Mouse (Mus musculus): ENCODE results near the gene Gm36210. TPM values are rescaled to one million over a fixed set of nuclear protein-coding genes. Genes with fewer than 3 reads are reported as not detected.
"Not testable (repeated sequence)": the region's sequence is repeated elsewhere in the genome, so short reads cannot be mapped to it uniquely, and the experiment has no call there.

Gene Gm36210
- polyA plus RNA-seq, 1 experiment = not detected

DNA sequence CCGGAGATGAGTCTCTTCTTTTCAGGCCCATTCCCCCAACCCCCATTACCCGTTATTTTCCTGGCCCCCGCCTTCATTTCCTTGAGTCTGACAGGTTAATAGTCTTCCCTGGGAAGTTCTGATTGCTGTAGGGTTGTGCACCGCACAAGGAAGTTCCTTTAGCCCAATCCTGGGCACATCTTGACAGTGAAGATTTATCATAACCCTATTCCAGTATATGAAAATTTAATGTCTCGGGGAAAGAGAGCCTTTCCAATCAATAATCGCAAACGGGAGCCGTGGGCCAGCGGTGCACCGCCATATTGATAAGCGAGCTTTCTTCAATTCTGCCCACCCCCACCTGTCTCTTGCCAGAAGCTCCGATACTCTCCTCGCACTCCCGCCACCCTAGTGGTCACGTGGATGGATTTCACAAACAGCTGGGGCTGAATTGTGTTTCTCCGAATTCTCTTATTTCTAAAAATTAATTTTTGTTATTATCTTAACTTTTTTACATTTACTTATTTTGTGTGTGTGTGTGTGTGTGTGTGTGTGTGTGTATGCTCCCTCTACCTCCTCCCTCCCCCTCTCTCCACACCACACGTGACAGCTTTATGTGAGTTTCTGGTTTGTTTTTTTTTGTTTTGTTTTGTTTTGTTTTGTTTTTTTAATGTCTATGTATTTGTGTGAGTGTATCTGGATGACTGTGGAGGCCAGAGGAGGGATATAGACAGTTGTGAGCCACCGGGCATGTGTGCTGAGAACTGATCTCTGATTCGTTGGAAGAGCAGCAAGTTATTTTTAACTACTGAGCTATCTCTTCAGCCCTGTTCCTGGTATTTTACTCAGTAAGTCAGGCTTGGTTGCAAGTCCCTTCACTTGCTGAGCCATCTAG is 6.4 kb downstream of the Gm36210 start:
- H3K4me3 ChIP-seq (ENCODE audit: insufficient read depth, low read length) = no peak overlapping the region
- TF ChIP-seq POLR2A (IDR thresholded peaks at IDR 0.05; ENCODE audit: low read depth, low read length) = no peak
- TF ChIP-seq CTCF (IDR thresholded peaks at IDR 0.05; ENCODE audit: borderline replicate concordance, insufficient read depth, low read length) = no peak

DNA sequence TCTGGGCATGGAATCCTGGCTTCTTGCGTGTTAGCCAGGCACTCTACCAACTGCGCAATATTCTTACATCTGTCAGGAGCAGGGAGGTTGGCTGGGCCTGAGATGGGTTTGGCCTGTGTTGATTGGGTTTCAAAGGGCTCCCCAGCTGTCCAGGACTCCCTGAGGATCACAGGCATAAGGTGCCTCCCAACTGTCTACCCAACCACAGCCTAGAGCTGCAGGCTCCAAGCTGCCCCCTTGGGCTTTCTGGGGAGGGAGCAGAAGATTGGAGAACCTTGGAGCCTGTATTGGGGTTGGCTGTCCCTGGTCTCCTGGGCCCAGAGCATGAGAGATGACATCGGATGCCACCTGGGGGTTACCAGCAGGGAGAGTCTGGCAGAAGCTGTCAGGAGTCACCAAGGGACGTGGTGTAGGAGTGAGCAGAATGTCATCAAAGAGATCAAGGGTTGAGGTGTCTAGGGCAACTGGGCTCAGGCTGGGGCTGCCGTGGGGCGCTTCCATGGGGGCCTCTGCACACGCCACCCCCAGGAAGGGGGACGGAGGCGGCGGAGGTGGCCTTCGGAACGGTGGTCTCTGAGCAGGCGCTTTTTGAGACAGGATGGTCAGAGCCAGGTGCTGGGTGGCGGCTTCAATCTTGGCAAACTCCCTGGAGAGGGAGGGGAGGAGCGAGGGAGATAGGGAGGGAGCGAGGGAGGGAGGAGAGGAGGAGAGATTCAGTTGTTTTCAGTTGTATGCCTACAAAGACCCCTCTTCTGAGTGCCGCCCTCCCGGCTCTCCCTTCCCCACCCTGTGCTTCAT is 7.3 kb downstream of the Gm36210 start:
- TF ChIP-seq CTCF (IDR thresholded peaks at IDR 0.05; ENCODE audit: borderline replicate concordance, insufficient read depth, low read length) (no peak), POLR2A (IDR thresholded peaks at IDR 0.05; ENCODE audit: low read depth, low read length) (no peak)
- Histone ChIP-seq H3K4me1 (ENCODE audit: control insufficient read depth, insufficient read depth, low read length) (no peaks in the 10 kb centered on the region), H3K27ac (ENCODE audit: insufficient read depth, low read length) (no peak overlapping the region), H3K4me3 (ENCODE audit: insufficient read depth, low read length) (no peak overlapping the region)

More for the DNA sequence above, 6.4 kb downstream of the Gm36210 start:
- H3K4me1 ChIP-seq (ENCODE audit: control insufficient read depth, insufficient read depth, low read length) = no peaks in the 10 kb centered on the region
- H3K27ac ChIP-seq (ENCODE audit: insufficient read depth, low read length) = no peak overlapping the region

DNA sequence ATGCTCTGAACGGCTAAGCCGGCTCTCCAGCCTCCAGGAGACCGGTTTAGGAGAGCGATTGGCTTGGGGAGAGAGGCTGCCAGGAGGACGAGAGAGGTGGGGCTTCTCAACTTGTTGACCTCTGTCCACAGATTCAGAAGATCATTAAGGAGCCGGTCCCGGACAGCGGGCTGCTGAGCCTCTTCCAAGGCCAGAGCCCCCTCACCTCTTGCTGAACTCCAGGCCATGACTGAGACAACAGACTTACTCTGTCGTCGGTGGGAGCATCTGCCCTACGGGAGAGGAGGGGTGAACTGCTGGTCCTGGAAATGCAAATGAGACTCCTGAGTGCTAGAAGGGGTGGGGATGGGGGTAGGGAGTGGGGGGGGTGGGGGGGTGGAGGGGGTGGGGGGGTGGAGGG is 11.1 kb downstream of the Gm36210 start:
- no peak for TF ChIP-seq POLR2A (IDR thresholded peaks at IDR 0.05; ENCODE audit: low read depth, low read length)
- TF ChIP-seq CTCF (IDR thresholded peaks at IDR 0.05; ENCODE audit: borderline replicate concordance, insufficient read depth, low read length) = no peak
- no peak overlapping the region for H3K4me3 ChIP-seq (ENCODE audit: insufficient read depth, low read length)

DNA sequence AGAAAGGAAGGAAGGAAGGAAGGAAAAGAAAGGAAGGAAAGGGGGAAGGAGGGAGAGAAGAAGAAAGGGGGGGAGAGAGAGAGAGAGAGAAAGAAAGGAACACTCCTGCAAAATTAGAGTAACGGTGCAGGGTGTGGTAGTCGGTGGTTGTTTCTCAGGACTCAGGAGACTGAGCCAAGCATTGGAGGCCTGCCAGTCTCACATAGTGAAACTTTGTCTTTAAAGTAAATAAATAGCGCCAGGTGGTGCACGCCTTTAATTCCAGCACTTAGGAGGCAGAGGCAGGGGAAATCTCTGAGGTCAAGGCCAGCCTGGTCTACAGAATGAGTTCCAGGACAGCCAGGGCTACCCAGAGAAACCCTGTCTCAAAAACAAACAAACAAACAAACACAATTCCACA is 19.6 kb downstream of the Gm36210 start:
- TF ChIP-seq CTCF (IDR thresholded peaks at IDR 0.05; ENCODE audit: borderline replicate concordance, insufficient read depth, low read length) (no peak), POLR2A (IDR thresholded peaks at IDR 0.05; ENCODE audit: low read depth, low read length) (no peak)
- no peaks in the 10 kb centered on the region for H3K4me1 ChIP-seq (ENCODE audit: control insufficient read depth, insufficient read depth, low read length)
- no peak overlapping the region for H3K27ac ChIP-seq (ENCODE audit: insufficient read depth, low read length)
- no peak overlapping the region for H3K4me3 ChIP-seq (ENCODE audit: insufficient read depth, low read length)

More for the DNA sequence above, 11.1 kb downstream of the Gm36210 start:
- H3K4me1 ChIP-seq (ENCODE audit: control insufficient read depth, insufficient read depth, low read length) = no peaks in the 10 kb centered on the region
- H3K27ac ChIP-seq (ENCODE audit: insufficient read depth, low read length) = no peak overlapping the region

DNA sequence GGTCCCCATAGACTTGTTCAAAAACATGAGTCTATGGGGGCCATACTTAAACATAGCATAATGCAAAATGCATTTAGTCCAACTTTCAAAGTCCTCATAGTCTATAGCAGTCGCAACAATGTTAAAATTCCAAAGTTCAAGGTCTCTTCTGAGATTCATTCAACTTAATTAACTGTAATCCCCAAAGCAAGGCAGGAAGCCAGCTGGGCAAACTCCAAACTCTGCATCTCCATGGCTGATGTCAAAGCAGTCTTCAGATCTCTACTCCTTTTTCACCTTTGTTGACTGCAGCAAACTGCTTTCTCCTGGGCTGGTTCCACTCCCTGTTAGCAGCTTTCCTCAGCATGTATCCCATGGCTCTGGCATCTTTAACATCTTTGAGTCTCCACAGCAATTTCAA is 27.3 kb downstream of the Gm36210 start:
- not testable (repeated sequence) for H3K4me3 ChIP-seq (ENCODE audit: insufficient read depth, low read length)

DNA sequence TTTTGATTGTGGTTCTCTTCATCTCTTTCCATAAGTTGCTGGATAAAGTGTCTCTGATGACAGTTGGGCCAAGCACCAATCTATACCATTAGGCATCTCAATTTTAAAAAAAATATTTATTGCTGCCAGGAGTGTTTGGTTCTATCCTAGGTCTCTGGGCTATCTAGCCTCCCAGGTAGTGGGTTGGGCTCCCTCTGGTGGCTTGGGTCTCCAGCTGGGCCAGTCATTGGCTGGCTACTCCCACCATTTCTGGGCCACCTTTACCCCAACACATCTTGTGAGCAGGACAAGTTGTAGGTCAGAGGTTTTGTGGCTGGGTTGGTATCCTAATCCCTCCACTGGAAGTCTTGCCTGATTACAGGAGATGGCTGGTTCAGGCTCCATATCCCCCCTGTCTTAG is 28.1 kb downstream of the Gm36210 start:
- no peak for TF ChIP-seq POLR2A (IDR thresholded peaks at IDR 0.05; ENCODE audit: low read depth, low read length)
- TF ChIP-seq CTCF (IDR thresholded peaks at IDR 0.05; ENCODE audit: borderline replicate concordance, insufficient read depth, low read length) = no peak
- H3K4me1 ChIP-seq (ENCODE audit: control insufficient read depth, insufficient read depth, low read length) = no peaks in the 10 kb centered on the region
- H3K4me3 ChIP-seq (ENCODE audit: insufficient read depth, low read length) = no peak overlapping the region
- H3K27ac ChIP-seq (ENCODE audit: insufficient read depth, low read length) = no peak overlapping the region

More for the DNA sequence above, 27.3 kb downstream of the Gm36210 start:
- not testable (repeated sequence) for H3K4me1 ChIP-seq (ENCODE audit: control insufficient read depth, insufficient read depth, low read length); H3K27ac ChIP-seq (ENCODE audit: insufficient read depth, low read length)

DNA sequence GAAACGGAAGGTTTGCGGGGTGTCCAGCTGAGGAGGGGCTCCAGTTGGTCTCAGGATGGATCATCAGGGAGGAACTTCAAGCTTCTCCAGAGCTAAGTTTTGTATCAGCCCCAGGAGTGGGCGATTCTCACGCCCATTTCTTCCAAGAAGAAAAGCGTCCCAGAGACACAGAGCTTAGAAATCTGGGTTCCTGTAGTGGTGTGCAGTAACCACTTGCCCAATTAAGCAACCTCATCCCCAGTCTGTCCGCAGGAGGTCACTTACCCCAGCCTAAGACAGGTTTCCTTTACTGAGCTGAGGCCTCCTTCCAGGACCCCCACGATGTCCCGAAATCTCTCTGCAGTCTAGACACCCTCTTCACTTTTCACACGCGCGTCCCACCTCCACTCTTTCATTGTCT is 29.1 kb downstream of the Gm36210 start:
- Histone ChIP-seq H3K27ac (ENCODE audit: insufficient read depth, low read length) (no peak overlapping the region), H3K4me1 (ENCODE audit: control insufficient read depth, insufficient read depth, low read length) (no peaks in the 10 kb centered on the region), H3K4me3 (ENCODE audit: insufficient read depth, low read length) (peak overlapping the region; percentile 51)
- TF ChIP-seq CTCF (IDR thresholded peaks at IDR 0.05; ENCODE audit: borderline replicate concordance, insufficient read depth, low read length) (no peak), POLR2A (IDR thresholded peaks at IDR 0.05; ENCODE audit: low read depth, low read length) (no peak)

DNA sequence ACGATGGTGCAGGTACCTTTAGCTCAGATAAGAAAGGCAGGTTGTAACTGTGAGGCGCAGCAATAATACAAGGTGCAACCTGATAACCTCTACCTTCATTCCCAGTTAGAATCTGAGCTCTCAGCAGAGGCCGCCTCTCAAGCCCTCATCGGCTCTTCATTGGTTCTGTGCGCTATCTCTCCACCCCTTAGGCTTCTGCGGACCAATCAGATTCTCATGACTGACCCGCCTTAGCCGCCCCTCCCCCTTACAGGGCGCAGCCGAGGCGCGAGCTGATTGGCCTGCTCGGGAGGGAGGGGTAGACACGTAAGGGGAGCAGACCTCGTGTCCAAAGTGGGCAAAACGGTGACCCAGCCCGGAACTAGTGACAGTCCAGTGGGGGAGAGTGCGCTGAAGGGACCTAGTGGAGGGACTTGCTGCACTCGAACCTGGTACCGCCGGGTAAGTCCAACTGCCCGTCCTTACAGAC is 29.5 kb downstream of the Gm36210 start, which contains the start of gene Isoc2a:
Gene Isoc2a, plus strand, starts transcription at position 401 of the 469 bp plus-strand sequence.
- H3K4me1 ChIP-seq (ENCODE audit: control insufficient read depth, insufficient read depth, low read length) = no peaks in the 10 kb centered on the region
- TF ChIP-seq POLR2A (IDR thresholded peaks at IDR 0.05; ENCODE audit: low read depth, low read length) = peak; percentile 90
- TF ChIP-seq CTCF (IDR thresholded peaks at IDR 0.05; ENCODE audit: borderline replicate concordance, insufficient read depth, low read length) = no peak
- no peak within 1 kb of the TSS for H3K27ac ChIP-seq (ENCODE audit: insufficient read depth, low read length)
- peak within 1 kb of the TSS; percentile 51 for H3K4me3 ChIP-seq (ENCODE audit: insufficient read depth, low read length)

DNA sequence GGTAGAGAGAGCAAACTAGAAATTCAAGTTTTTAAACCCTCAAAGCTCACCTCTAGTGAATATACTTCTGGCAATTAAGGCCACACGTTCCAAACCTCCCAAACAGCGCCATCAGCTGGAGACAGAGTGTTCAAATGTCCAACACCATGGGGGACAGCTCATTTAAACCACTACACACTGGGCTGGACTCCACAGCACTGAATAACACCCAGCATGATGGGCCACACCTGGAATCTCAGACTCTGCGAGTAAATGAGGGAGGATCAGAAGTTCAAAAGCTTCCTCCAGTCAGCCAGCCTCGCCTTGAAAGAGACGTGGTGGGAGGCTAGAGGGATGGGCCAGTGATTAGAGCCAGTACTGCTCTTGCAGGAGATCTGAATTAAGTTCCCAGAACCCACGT is 36.2 kb downstream of the Gm36210 start, which contains the start of gene Isoc2b:
Gene Isoc2b, minus strand, starts transcription at position 126 of the 400 bp plus-strand sequence.
- Histone ChIP-seq H3K4me1 (ENCODE audit: control insufficient read depth, insufficient read depth, low read length) (no peaks in the 10 kb centered on the region), H3K4me3 (ENCODE audit: insufficient read depth, low read length) (no peak within 1 kb of the TSS), H3K27ac (ENCODE audit: insufficient read depth, low read length) (no peak within 1 kb of the TSS)
- TF ChIP-seq CTCF (IDR thresholded peaks at IDR 0.05; ENCODE audit: borderline replicate concordance, insufficient read depth, low read length) (no peak), POLR2A (IDR thresholded peaks at IDR 0.05; ENCODE audit: low read depth, low read length) (no peak)

Data from embryonic fibroblast, embryonic 13.5 days (primary cell).